Mouse (Mus musculus): ENCODE data around the gene Naaladl2.

The Naaladl2 gene

DNA sequence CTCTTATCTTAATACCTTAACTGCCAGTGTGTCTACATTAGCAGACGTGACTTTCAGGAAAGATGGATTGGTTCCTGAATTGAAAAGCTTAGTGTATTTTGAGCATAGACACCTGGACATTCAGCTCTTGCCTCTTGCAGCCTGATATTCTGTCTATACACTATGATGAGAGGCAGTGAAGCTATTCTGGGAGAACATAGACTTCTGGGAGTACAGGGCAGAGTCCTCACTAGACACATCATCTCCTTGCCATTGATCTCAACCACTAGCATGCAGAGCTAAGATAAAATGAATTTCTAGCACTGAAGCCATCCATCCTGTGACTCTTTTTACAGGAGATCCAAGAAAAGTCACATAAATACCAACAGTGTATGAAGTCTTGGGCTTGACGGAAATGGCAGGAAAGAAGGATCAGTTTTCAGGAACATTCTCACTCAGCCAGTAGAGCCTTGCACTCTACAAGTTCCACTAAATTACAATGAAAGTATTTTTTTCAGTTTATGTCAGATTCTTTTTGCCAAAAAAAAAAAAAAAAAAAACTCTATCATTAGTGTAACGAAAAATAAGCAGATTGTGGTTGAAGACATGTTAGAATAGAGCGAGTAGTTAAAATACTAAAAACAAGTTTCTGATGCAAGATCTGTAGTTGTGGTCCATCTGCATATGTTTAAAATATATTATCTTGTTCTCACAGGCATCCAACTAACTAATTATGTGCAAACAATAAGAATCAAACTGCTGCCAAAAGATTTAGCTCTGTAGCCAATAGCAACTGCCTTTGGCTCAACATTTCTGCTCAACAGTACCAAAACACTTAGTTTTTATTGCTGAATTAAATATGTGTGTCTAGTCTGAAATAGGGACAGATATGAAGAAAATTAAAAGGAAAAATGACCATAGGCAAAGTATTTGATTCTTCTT lies 1171.1 kb downstream of the Naaladl2 start:
- no peak for DNase-seq (ENCODE audit: low read depth)

DNA sequence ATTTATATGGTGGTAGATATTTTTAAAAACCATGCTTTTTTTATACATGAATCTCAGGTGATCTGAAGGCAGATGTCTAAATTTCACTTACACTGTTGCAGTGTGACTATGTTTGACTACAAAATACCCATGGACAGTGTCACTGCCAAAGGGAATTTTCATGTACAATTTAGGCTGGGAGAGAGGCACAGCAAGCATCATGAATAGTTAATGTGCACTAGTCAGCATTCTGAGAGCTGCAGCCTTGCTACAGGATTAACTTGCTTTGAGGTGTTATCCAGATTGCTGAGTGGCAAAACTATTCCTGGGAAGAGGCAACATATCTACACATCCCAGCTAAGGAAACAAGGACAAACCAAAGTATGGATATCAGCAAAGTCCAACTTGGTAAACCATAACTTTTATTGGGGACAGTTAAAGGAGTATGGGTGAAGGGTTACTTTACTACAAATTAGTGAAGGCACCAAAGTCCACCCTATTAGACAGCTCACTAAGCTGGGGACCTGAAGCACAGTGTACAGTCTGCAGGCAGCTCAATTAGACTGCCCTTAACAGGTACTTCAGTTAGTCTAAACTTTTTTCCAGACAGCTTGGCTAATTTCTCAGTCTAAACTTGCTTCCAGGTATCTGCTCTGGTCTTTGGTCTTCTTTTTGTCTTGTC lies 1181.0 kb downstream of the Naaladl2 start:
- no peak for DNase-seq (ENCODE audit: low read depth)

DNA sequence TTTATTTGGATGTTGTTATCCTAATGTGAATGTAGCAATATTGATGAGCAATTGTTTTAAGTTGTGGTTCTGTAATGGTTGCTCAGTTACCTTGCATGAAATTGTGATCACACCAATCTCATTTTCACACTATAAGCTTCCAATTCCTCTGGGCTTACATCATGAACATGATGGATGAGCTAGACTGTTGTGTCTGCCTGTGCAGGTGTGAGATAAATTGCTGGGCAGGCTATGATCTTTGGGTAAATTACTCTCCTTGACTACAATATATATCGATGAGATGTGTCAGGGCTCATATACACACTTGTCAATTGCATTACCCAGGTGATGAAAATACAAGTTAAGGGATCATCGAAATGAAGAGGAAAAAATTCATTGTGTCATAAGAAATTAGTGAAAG lies 1197.9 kb downstream of the Naaladl2 start:
- DNase-seq (ENCODE audit: low read depth), result no peak

DNA sequence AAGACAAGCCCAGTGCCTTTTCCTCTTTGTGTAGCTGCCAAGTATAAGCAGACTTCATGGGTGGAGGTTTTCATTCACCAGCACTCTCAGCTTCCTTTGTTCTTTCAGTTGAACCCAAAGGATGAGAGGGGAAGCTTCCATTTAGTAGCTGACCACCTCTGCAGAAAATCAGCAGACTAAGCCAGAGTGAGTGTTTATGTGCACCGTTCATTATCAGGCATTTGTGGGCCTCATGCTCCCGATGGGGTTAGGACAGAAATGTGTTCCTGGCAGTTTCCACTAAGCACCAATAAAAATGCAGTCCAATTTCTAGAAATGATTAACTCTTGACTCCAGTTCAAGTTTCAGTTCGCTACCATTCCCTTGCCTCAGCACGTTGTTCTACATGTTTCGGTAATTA lies 1206.8 kb downstream of the Naaladl2 start:
- no peak for DNase-seq (ENCODE audit: low read depth)

DNA sequence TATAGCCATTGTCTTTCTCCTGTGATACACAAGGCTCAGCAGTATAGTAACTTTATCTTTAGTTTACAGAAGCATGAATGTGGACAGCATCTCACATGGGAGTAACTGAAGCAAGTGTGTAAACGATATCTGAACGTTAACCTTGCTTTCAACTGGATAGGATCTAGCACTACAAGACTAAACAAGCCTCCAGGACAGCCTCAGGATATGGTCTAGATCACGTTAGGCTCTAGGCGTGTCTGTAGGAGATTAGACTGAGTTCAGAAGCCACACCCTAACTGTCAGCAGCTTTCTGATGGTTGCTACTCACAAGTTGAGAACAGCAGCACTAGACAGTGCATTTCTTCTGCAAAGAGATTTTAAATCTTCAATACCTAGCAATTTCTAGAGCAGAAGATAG lies 1216.0 kb downstream of the Naaladl2 start:
- peak; percentile 10 for DNase-seq (ENCODE audit: low read depth)

DNA sequence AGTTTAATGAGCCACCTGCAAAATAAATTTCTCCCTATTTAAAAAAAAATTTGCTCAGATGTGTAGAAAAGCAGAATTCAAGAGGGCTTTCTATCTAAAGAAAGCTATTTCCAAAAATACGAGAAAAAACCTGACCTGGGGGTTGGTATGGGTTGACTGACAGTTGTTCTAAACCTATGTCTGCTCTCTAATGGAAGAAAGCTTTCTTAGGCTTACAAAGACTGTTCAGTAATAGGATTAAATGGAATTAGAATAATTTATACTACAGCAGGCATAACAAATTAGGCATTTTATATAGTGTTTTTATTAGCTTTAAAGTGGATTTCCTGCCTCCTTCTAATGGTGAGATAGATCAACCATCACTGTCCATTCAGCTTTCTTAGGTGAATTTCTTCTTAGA lies 1236.4 kb downstream of the Naaladl2 start:
- DNase-seq (ENCODE audit: low read depth), result no peak

DNA sequence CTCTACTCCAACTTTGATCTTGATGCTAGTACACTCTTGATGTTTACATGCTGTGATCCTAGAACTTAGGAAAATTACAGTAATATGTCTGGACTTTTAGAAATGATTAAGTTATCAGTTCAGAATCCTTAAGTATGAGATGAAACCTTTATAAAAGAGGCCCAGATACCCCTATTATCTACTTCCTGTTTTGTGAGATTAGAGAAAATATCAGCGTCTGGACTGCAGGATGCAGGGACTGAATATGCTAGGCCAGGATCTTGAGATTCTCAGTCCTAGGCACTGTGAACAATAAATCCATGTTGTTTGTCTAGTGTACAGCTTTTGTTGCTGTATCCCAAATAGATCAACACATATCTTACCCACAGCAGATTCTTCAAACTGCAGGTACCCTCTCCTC lies 1278.4 kb downstream of the Naaladl2 start:
- DNase-seq (ENCODE audit: low read depth), result no peak

DNA sequence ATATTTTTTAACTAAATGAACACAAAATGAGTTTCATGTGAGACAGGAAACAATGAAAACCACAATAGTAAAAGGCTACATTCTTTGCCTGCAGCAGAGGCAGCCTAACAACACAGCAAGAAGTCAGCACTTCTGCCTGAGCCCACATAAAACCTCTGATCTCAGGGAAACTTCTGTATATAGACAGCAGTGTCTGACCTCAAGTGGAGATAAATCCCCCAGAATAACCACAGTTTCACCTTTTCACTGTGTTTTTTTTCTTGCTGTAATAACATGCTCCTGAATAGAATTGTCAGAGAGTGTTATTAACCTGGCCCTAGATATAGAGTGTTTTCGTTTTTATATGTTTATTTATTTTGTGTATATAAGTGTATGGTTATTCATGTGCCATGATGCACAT lies 1286.8 kb downstream of the Naaladl2 start:
- DNase-seq (ENCODE audit: low read depth), result no peak

DNA sequence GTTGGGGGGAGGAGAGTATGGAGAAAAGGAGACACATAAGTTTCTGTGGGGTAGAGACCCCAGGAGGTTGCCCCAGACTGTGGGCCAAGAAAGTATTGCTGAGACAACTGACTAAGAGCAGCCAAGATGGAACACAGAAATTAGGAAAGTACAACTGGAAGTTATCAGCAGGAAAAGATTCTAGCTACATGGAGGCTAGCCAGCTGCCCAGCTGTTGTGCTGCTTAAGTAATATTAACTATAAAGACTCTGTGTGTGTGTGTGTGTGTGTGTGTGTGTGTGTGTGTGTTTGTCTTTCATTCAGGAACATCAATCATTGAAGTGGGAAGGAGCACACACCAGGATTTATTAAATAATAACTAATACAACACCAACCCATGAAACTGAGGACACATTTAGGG lies 1326.5 kb downstream of the Naaladl2 start:
- no peak for DNase-seq (ENCODE audit: low read depth)

DNA sequence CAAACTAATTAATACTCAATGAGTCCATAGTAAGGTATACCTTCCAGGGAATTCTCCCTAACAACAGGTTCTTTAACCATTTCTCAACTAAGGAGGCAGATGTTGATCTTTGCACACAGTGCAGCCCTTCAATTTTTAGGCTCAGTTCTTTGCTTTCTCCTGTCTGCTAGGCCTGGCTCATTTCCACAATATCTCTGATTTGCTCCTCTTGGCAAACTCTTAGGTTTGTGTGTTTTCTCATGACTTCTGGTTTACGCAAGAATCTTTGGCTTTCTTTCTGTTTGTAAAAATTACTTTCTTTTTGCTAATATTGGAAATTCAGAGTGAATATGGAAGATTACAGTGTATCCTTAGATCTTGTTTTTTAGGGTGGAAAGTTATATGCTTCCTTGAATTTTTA lies 1385.3 kb downstream of the Naaladl2 start:
- DNase-seq (ENCODE audit: low read depth), result no peak

Data from c-Kit-positive CD71-positive TER-119-negative erythroid progenitor cells, embryonic 14.5 days (primary cell).